8 mouse cellular contexts compared by ENCODE assay signal in the genomic region with DNA sequence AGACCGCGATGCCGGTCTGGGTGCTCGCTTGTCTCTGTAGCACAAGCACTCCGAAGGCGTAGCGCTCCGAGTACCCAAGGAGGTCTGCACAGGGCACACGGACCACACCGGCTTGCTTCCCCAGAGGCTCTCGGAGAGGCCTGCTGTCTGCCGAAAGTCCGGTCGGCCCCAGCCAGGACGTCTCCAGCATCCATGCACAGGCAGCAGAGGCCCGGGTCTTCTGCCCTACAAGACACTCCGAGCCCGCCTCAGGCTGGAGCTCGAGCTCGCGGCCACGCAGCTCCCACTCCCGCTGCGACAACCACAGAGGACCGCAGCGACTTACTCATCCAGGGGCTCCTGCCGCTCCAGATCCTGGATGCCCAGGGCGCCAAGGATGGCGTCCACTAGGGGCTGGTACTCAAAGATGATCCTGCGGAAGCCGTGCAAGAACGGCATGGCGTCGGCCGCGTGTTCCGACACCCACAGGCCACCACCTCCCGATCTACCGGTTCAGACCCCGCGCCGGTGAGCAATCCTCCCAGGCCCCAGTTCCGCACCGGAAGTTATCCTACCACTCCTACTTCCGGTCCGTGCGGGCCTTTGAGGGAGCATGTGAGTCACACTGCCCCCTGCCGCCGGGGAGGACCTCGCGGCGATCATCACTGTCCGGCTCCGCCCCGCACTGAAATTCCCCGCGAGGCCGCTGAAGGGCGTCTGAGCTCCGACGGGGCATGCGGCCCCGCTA. TPM values are rescaled to one million over a fixed set of nuclear protein-coding genes. Genes with fewer than 3 reads are reported as not detected.
DNase-seq lines count a peak whose midpoint lies in the region; ATAC-seq and TF ChIP-seq lines count a peak whose summit lies in the region.

No protein-coding gene starts in this region.

- H3K9ac ChIP-seq in hindbrain, embryonic 15.5 days, result peak overlapping the region; percentile 94

- peak; percentile 68 for ATAC-seq in Patski
- peak; percentile 93 for ATAC-seq in hindbrain, embryonic 15.5 days (ENCODE audit: low FRiP score, low read depth)

- H3K4me1 ChIP-seq in hindbrain, embryonic 15.5 days (replicated peaks), result peaks cover 21% of the 10 kb centered on the region

- H3K4me3 ChIP-seq in hindbrain, embryonic 15.5 days, result peak overlapping the region; percentile 87

- H3K36me3 ChIP-seq in hindbrain, embryonic 15.5 days, result peaks cover 30% of the 10 kb centered on the region

- peak overlapping the region; percentile 70 for H3K27ac ChIP-seq in hindbrain, embryonic 15.5 days (replicated peaks)

- POLR2A ChIA-PET in Patski (lab: Charles Lee), result interaction anchor here (0.7 to 1.6 kb wide), 2 partner anchors 36 to 43 kb away, joined by 3 read pairs; no protein-coding TSS in a partner anchor

- in situ Hi-C loops in Patski (cut with MboI; ENCODE audit: low pct_unique_long_range_greater_than_20kb), result loop anchor here (5.0 kb wide), 2 partner anchors 59 to 104 kb away; no protein-coding TSS in a partner anchor

- H3K9me3 ChIP-seq in hindbrain, embryonic 15.5 days, result no peaks in the 10 kb centered on the region

- peak overlapping the region; percentile 89 for H3K4me2 ChIP-seq in hindbrain, embryonic 15.5 days

- no peak for TF ChIP-seq CTCF in Patski (IDR thresholded peaks at IDR 0.05)

- no peaks in the 10 kb centered on the region for H3K27me3 ChIP-seq in Patski
- H3K27me3 ChIP-seq in hindbrain, embryonic 15.5 days, result no peaks in the 10 kb centered on the region

- under 1% methylated on average over 63 of the region's 63 CpGs for WGBS in hindbrain, embryonic 15.5 days

- DNase-seq in Patski (ENCODE audit: low read depth, low spot score), result no peak
- DNase-seq in cerebellum, postnatal 14 days, result peak; percentile 98 to 99
- peak; percentile 94 to 95 for DNase-seq in frontal cortex, postnatal 25 days (ENCODE audit: low spot score in 2 of 2)
- peak; percentile 83 for DNase-seq in left cerebral cortex, adult 11 months (ENCODE audit: low spot score)
- peak; percentile 95 to 98 for DNase-seq in lung, postnatal 4 days
- DNase-seq in retina, postnatal 7 days (ENCODE audit: low read depth, low spot score), result peak; percentile 91
- DNase-seq in urinary bladder, adult 2 months (ENCODE audit: low spot score), result peak; percentile 98

- CTCF ChIA-PET in Patski (lab: Charles Lee), result interaction anchor here (1.0 to 2.8 kb wide), 6 partner anchors 12 to 392 kb away, joined by 3 to 10 read pairs (median 3); a partner anchor contains a TSS

RNA-seq across cellular contexts. Expression of a gene that starts 2.2 kb away (rescaled TPM):
- polyA plus RNA-seq in Patski (2021), result 36.8 TPM
- 43.3 and 44.5 TPM in 2 replicates for polyA plus RNA-seq in hindbrain, embryonic 15.5 days (2015; fragmentation: Nextera tagmentation; extraction: Ambion mirVana)
- polyA plus RNA-seq in urinary bladder, adult 2 months (2012; rRNA removed), result 26.0 and 27.0 TPM in 2 replicates

RNA-seq across cellular contexts. Expression of a gene that starts 6.9 kb away (rescaled TPM):
- 7.1 TPM for polyA plus RNA-seq in Patski (2021)
- polyA plus RNA-seq in hindbrain, embryonic 15.5 days (2015; fragmentation: Nextera tagmentation; extraction: Ambion mirVana), result 1.9 and 2.4 TPM in 2 replicates
- 16.4 and 21.9 TPM in 2 replicates for polyA plus RNA-seq in urinary bladder, adult 2 months (2012; rRNA removed)

RNA-seq across cellular contexts. Expression of a gene that starts 20.3 kb away (rescaled TPM):
- 52.7 TPM for polyA plus RNA-seq in Patski (2021)
- polyA plus RNA-seq in hindbrain, embryonic 15.5 days (2015; fragmentation: Nextera tagmentation; extraction: Ambion mirVana), result 99.8 and 110 TPM in 2 replicates
- 32.8 and 44.1 TPM in 2 replicates for polyA plus RNA-seq in urinary bladder, adult 2 months (2012; rRNA removed)

RNA-seq across cellular contexts. Expression of a gene that starts 24.5 kb away (rescaled TPM):
- 9.9 TPM for polyA plus RNA-seq in Patski (2021)
- 1.3 and 1.8 TPM in 2 replicates for polyA plus RNA-seq in hindbrain, embryonic 15.5 days (2015; fragmentation: Nextera tagmentation; extraction: Ambion mirVana)
- polyA plus RNA-seq in urinary bladder, adult 2 months (2012; rRNA removed), result 1.5 TPM in 2 replicates
